9 mouse cellular contexts compared by ENCODE assay signal in the genomic region with DNA sequence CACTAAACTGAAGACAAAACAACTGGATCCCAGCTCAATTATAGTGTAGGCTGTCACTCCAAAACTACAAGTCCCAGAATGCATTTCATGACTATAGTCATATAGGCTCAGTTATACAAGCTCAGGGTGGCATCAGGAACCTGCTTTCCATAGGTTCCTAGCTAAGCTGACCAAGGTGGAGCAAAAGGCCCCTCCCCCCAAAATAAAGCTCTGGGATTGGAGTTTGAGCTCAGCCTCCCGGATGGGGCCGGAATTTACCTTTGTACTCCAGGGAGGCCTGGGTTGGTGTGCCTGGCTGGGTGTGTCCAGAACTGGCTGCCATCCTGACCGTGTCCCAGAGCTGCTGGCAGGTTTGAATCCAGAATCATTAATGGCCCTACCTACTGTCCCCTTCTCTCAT. TPM values are rescaled to one million over a fixed set of nuclear protein-coding genes. Genes with fewer than 3 reads are reported as not detected.
DNase-seq lines count a peak whose midpoint lies in the region; ATAC-seq lines count a peak whose summit lies in the region.
"Had no signal": no experiment of that assay in that cellular context is flagged by ENCODE, and none has a peak within 500 bp of the region (broad histone marks: within the 10 kb centered on the region; RNA-seq: fewer than 3 reads in every experiment).

Gene Dqx1 (plus strand): TSS at position 55 of the 400 bp plus-strand sequence.

- peak within 1 kb of the TSS; percentile 23 for H3K4me2 ChIP-seq in stomach, embryonic 14.5 days (replicated peaks; ENCODE audit: low read depth, low read length)
- H3K4me2 ChIP-seq: embryonic facial prominence, embryonic 15.5 days had no signal

- ATAC-seq in megakaryocyte, adult 5-6 weeks (ENCODE audit: poor library complexity, severe bottlenecking), result no peak
- peak; percentile 56 for ATAC-seq in stomach, embryonic 14.5 days (ENCODE audit: insufficient number of reproducible peaks, insufficient read depth, low FRiP score, low read depth)

- peak within 1 kb of the TSS; percentile 21; the same call in 1 of the 2 replicates for H3K9ac ChIP-seq in stomach, embryonic 14.5 days (replicated peaks; ENCODE audit: low read depth, low read length)
- H3K9ac ChIP-seq: embryonic facial prominence, embryonic 15.5 days; limb, embryonic 15.5 days had no signal

- WGBS in stomach, embryonic 14.5 days, result 44% methylated on average over 3 of the region's 3 CpGs

- peak; percentile 78 for DNase-seq in brain, adult 2 months (ENCODE audit: low read depth, low spot score)
- peak; percentile 87 for DNase-seq in kidney, postnatal 14 days
- DNase-seq in layer of hippocampus, postnatal 36 days, result no peak
- no peak for DNase-seq in thymus, adult 18-20 months

- H3K4me1 ChIP-seq in megakaryocyte, embryonic 14.5 days, result peaks cover 62% of the 10 kb centered on the region
- H3K4me1 ChIP-seq in stomach, embryonic 14.5 days (ENCODE audit: control insufficient read depth, insufficient read depth, low read length), result peaks cover 16% of the 10 kb centered on the region

- peak within 1 kb of the TSS; percentile 10 for H3K4me3 ChIP-seq in megakaryocyte, embryonic 14.5 days (replicated peaks)
- peak within 1 kb of the TSS; percentile 9; the same call in 1 of the 2 replicates for H3K4me3 ChIP-seq in stomach, embryonic 14.5 days (ENCODE audit: low read depth, low read length)
- H3K4me3 ChIP-seq: embryonic facial prominence, embryonic 15.5 days; limb, embryonic 15.5 days had no signal

- peaks cover 69% of the 10 kb centered on the region for H3K36me3 ChIP-seq in megakaryocyte, embryonic 14.5 days (replicated peaks; ENCODE audit: low read length)
- peaks cover 8% of the 10 kb centered on the region for H3K36me3 ChIP-seq in stomach, embryonic 14.5 days (ENCODE audit: control insufficient read depth, insufficient read depth, low read length)

- H3K27me3 ChIP-seq in megakaryocyte, embryonic 14.5 days (replicated peaks), result peaks cover 15% of the 10 kb centered on the region
- H3K27me3 ChIP-seq in stomach, embryonic 14.5 days (ENCODE audit: control insufficient read depth, insufficient read depth, low read length), result peaks cover 1% of the 10 kb centered on the region; the same call in 1 of the 2 replicates

- no peak within 1 kb of the TSS; the same call in 1 of the 2 replicates for H3K27ac ChIP-seq in stomach, embryonic 14.5 days (ENCODE audit: low read length)
- H3K27ac ChIP-seq: embryonic facial prominence, embryonic 15.5 days; limb, embryonic 15.5 days had no signal

- H3K9me3 ChIP-seq in megakaryocyte, embryonic 14.5 days, result no peaks in the 10 kb centered on the region
- no peaks in the 10 kb centered on the region for H3K9me3 ChIP-seq in stomach, embryonic 14.5 days (ENCODE audit: control insufficient read depth, low read depth, low read length)
- H3K9me3 ChIP-seq: embryonic facial prominence, embryonic 15.5 days; limb, embryonic 15.5 days had no signal

RNA-seq across cellular contexts. Expression of gene Dqx1, which starts in this region (rescaled TPM):
- polyA plus RNA-seq in megakaryocyte, embryonic 14.5 days (2012; ENCODE audit: insufficient read depth, low replicate concordance), result 0.22 TPM in 1 of 2 replicates, not detected in the other
- 2.2 and 2.3 TPM in 2 replicates for total RNA-seq in megakaryocyte, adult 5-6 weeks (2015)
- total RNA-seq in megakaryocyte, adult 5-6 weeks (2017), result 0.62 and 1.2 TPM in 2 replicates
- 4.2 and 4.5 TPM in 2 replicates for polyA plus RNA-seq in stomach, embryonic 14.5 days (2014; fragmentation: Nextera tagmentation; extraction: Ambion mirVana)
- under 1 TPM; 0.40 to 0.94 TPM for total RNA-seq in layer of hippocampus, postnatal 36 days (2021)

Comparison
In these comparisons a context has a peak if more than half of its experiments do, and no peak if none do; other contexts are left out.
1. DNase-seq: peak in brain, adult 2 months (single experiment) and kidney, postnatal 14 days (single experiment); none in layer of hippocampus, postnatal 36 days (0 of 2) and thymus, adult 18-20 months (0 of 2).